Mouse (Mus musculus): ENCODE data around the gene Aldh1a1.
"Not testable (repeated sequence)": the region's sequence is repeated elsewhere in the genome, so short reads cannot be mapped to it uniquely, and the experiment has no call there.

DNA sequence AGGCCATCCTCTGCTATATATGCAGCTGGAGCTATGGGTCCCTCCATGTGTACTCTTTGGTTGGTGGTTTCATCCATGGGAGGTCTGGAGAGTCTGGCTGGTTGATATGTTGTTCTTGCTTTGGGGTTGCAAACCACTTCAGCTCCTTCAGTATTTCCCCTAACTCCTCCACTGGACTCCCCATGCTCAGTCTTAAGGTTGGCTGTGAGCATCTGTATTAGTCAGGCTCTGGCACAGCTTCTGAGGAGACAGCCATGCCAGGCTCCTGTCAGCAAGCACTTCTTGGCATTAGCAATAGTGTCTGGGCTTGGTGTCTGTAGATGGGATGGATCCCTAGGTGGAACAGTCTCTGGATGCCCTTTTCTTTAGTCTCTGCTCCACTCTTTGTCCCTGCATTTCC is 155.0 kb downstream of the Aldh1a1 start:
- TF ChIP-seq CTCF, EP300 (IDR thresholded peaks at IDR 0.05): not testable (repeated sequence)

Measured in lung, postnatal 0 days (tissue).